Mouse (Mus musculus) macrophage (primary cell): Measurements from ENCODE around the gene Lsm12. TPM values are rescaled to one million over a fixed set of nuclear protein-coding genes. Genes with fewer than 3 reads are reported as not detected.
A peak's percentile ranks its signal among the peaks of the same experiment; 100 is the strongest.
"Not testable (repeated sequence)": the region's sequence is repeated elsewhere in the genome, so short reads cannot be mapped to it uniquely, and the experiment has no call there.

Experiments used
- H3K27ac ChIP-seq: fragments of 350-480 bp; formaldehyde crosslinking; 2 replicates; pipeline ENCODE4 v1.9.0; 2021
- H3K36me3 ChIP-seq: fragments of 350-480 bp; formaldehyde crosslinking; 2 replicates; pipeline ENCODE4 v1.9.0; 2021; ENCODE audit errors: inconsistent target
- H3K4me3 ChIP-seq: fragments of 350-480 bp; formaldehyde crosslinking; 2 replicates; pipeline ENCODE4 v1.9.0; 2021; ENCODE audit errors: inconsistent target
- H3K79me2 ChIP-seq: fragments of 350-480 bp; formaldehyde crosslinking; 2 replicates; pipeline ENCODE4 v1.9.0; 2021; ENCODE audit errors: inconsistent target
- WGBS: methylation state at CpG from one replicate; pipeline ENCODE4 v1.1.7; 2026; ENCODE audit warnings: inconsistent platforms; ENCODE audit not compliant: missing documents; 5-methylcytosine and 5-hydroxymethylcytosine counted together
- polyA plus RNA-seq: library from polyadenylated mRNA; stranded (reverse); fragments of 250-400 nt; gene quantifications from 3 replicates; pipeline ENCODE4 v1.2.4, GENCODE M21; 2018; ENCODE audit warnings: inconsistent platforms

Lsm12 gene
- polyA plus RNA-seq, 1 experiment from 2014 or later = 59.1 TPM

- Histone ChIP-seq H3K36me3 (peaks cover 27% of the 10 kb centered on the region), H3K79me2 (peaks cover 55% of the 10 kb centered on the region), H3K27ac (peak overlapping the region; percentile 59), H3K4me3 (peak overlapping the region; percentile 96)
- 10% methylated on average over 7 of the region's 7 CpGs for WGBS
These were observed 847 bp downstream of the Lsm12 start for GRCm38 (mm10) chr11:102184253-102184645.

GRCm38 (mm10) chr11:102179836-102180235, 5.3 kb downstream of the Lsm12 start:
- Histone ChIP-seq H3K27ac (no peak overlapping the region), H3K4me3 (no peak overlapping the region), H3K79me2 (peaks cover 99% of the 10 kb centered on the region), H3K36me3 (peaks cover 46% of the 10 kb centered on the region)

GRCm38 (mm10) chr11:102168689-102169088, 16.4 kb downstream of the Lsm12 start:
- H3K4me3 ChIP-seq = no peak overlapping the region
- H3K36me3 ChIP-seq = peaks cover 51% of the 10 kb centered on the region
- peaks cover 68% of the 10 kb centered on the region for H3K79me2 ChIP-seq
- no peak overlapping the region for H3K27ac ChIP-seq
- 73% methylated on average over 5 of the region's 5 CpGs for WGBS

- H3K4me3 ChIP-seq = no peak overlapping the region
- H3K27ac ChIP-seq = no peak overlapping the region
- WGBS = 100% methylated on average over 5 of the region's 5 CpGs
- peaks cover 57% of the 10 kb centered on the region for H3K79me2 ChIP-seq
- peaks cover 62% of the 10 kb centered on the region for H3K36me3 ChIP-seq
These were observed 17.6 kb downstream of the Lsm12 start for GRCm38 (mm10) chr11:102167539-102167938.

- H3K4me3 ChIP-seq = no peak overlapping the region
- peaks cover 43% of the 10 kb centered on the region for H3K79me2 ChIP-seq
- WGBS = 86% methylated on average over 6 of the region's 6 CpGs
- no peak overlapping the region for H3K27ac ChIP-seq
- peaks cover 62% of the 10 kb centered on the region for H3K36me3 ChIP-seq
These were observed 18.9 kb downstream of the Lsm12 start for GRCm38 (mm10) chr11:102165971-102166722.

- H3K27ac ChIP-seq = no peak overlapping the region
- WGBS = 55% methylated on average over 5 of the region's 5 CpGs
- no peaks in the 10 kb centered on the region for H3K79me2 ChIP-seq
- peaks cover 21% of the 10 kb centered on the region for H3K36me3 ChIP-seq
- no peak overlapping the region for H3K4me3 ChIP-seq
These were observed 25.3 kb downstream of the Lsm12 start for GRCm38 (mm10) chr11:102159781-102160180.

GRCm38 (mm10) chr11:102158024-102158423, 27.1 kb downstream of the Lsm12 start:
- H3K36me3 ChIP-seq = peaks cover 12% of the 10 kb centered on the region
- not testable (repeated sequence) for H3K27ac ChIP-seq, H3K4me3 ChIP-seq, H3K79me2 ChIP-seq
- WGBS = 87% methylated on average over 2 of the region's 2 CpGs

- H3K4me3 ChIP-seq = peak overlapping the region; percentile 75
- H3K27ac ChIP-seq = no peak overlapping the region
- H3K36me3 ChIP-seq = peaks cover 11% of the 10 kb centered on the region; the same call in 1 of the 2 replicates
- WGBS = 0% methylated on average over 1 of the region's 1 CpGs
- no peaks in the 10 kb centered on the region for H3K79me2 ChIP-seq
These were observed 28.4 kb downstream of the Lsm12 start for GRCm38 (mm10) chr11:102156786-102157089.

- Histone ChIP-seq H3K4me3 (peak within 1 kb of the TSS; percentile 75), H3K27ac (no peak within 1 kb of the TSS)
- WGBS = under 1% methylated on average over 37 of the region's 37 CpGs
These were observed 28.9 kb downstream of the Lsm12 start, which contains the start of gene Tmem101 for GRCm38 (mm10) chr11:102156039-102156785. Gene Tmem101 (minus strand): TSS chr11:102156404.

GRCm38 (mm10) chr11:102147213-102147989, 37.7 kb downstream of the Lsm12 start:
- H3K79me2 ChIP-seq = no peaks in the 10 kb centered on the region
- WGBS = 17% methylated on average over 34 of the region's 34 CpGs
- H3K27ac ChIP-seq = no peak overlapping the region
- no peak overlapping the region for H3K4me3 ChIP-seq
- H3K36me3 ChIP-seq = no peaks in the 10 kb centered on the region; the same call in 1 of the 2 replicates

More at GRCm38 (mm10) chr11:102156039-102156785, 28.9 kb downstream of the Lsm12 start, which contains the start of gene Tmem101:
- H3K79me2 ChIP-seq = no peaks in the 10 kb centered on the region
- H3K36me3 ChIP-seq = peaks cover 11% of the 10 kb centered on the region; the same call in 1 of the 2 replicates

GRCm38 (mm10) chr11:102146531-102146930, 38.6 kb downstream of the Lsm12 start:
- H3K79me2 ChIP-seq = no peaks in the 10 kb centered on the region
- no peak overlapping the region for H3K4me3 ChIP-seq
- no peak overlapping the region for H3K27ac ChIP-seq
- WGBS = 12% methylated on average over 16 of the region's 17 CpGs
- H3K36me3 ChIP-seq = no peaks in the 10 kb centered on the region

GRCm38 (mm10) chr11:102146005-102146404, 39.1 kb downstream of the Lsm12 start:
- H3K79me2 ChIP-seq = no peaks in the 10 kb centered on the region
- 7% methylated on average over 16 of the region's 16 CpGs for WGBS
- no peak overlapping the region for H3K27ac ChIP-seq
- H3K36me3 ChIP-seq = no peaks in the 10 kb centered on the region
- no peak overlapping the region for H3K4me3 ChIP-seq

GRCm38 (mm10) chr11:102145471-102146001, 39.6 kb downstream of the Lsm12 start, which contains the start of gene Nags:
Gene Nags (plus strand): TSS chr11:102145513.
- H3K27ac ChIP-seq = no peak within 1 kb of the TSS
- 3% methylated on average over 50 of the region's 50 CpGs for WGBS
- H3K79me2 ChIP-seq = no peaks in the 10 kb centered on the region
- H3K4me3 ChIP-seq = no peak within 1 kb of the TSS
- H3K36me3 ChIP-seq = no peaks in the 10 kb centered on the region

- H3K27ac ChIP-seq = no peak overlapping the region
- no peak overlapping the region for H3K4me3 ChIP-seq
- WGBS = 29% methylated on average over 13 of the region's 13 CpGs
- no peaks in the 10 kb centered on the region for H3K79me2 ChIP-seq
- H3K36me3 ChIP-seq = no peaks in the 10 kb centered on the region
These were observed 40.1 kb downstream of the Lsm12 start for GRCm38 (mm10) chr11:102144957-102145470.
